Mouse (Mus musculus) lung, postnatal 4 days (tissue): ENCODE measurements around the gene Mob3b.

Experiments used
- DNase-seq, 2 experiments: peaks; one replicate each; pipeline ENCODE4 v3.0.0; 2021

Gene Mob3b

GRCm38 (mm10) chr4:35113516-35114248 lies 43.6 kb downstream of the Mob3b start:
- no peak for DNase-seq

DNA sequence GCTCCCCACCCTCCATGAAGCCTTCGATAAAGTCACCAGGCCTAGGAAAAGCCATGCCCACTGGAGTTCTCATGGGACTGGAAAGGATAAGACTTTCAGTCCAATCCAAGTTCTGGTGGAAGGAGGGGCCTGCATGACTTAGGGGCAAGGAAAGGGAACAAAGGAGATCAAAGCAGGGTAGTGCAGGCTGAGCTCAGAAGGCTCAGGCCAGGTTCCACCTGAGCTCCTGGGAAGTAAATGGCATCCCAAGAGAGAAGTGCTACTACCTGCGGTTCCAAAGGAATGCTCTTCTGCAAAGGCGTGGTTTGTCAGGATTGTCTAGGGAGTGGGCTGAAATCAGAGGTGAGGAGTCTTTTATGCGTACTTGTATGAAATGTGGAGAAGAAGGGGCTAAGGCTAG lies 44.8 kb downstream of the Mob3b start:
- no peak for DNase-seq

DNA sequence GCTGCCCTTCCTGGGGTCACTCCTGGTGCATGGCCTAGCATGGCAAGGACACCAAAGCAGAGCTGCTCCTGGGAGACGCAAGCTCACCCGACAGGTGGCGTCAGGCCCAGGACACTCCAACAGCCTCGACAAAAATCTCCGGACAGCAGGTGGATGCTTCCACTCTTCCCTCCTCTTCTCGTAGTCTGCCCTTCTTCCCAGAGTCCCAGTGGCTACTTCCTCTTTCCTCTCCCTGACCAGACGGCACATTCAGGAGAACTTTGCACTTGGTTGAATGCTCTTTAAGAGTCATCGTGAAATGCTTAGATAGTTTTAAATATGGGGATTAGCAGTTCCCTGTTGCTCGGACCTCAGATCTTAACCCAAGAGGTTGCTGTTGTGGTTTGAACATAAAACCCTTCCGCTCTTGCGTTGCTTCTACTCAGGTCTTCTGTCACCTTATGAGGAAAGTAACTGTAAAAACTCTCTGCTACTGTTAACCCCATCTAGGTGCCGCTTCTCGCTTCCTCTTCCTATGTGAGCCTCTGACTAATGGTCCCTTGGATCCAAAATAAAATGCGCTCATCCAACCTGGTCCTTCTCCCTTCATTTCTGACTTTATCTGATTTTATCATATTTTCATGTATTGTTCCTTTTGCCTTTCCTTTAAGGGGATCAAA lies 52.0 kb downstream of the Mob3b start:
- no peak for DNase-seq

GRCm38 (mm10) chr4:35101201-35101600 lies 56.1 kb downstream of the Mob3b start:
- no peak for DNase-seq

- DNase-seq, result peak; percentile 87 to 93
These were observed 57.2 kb downstream of the Mob3b start for GRCm38 (mm10) chr4:35099865-35100780.

GRCm38 (mm10) chr4:35099210-35099864 lies 57.9 kb downstream of the Mob3b start:
- DNase-seq, result no peak

DNA sequence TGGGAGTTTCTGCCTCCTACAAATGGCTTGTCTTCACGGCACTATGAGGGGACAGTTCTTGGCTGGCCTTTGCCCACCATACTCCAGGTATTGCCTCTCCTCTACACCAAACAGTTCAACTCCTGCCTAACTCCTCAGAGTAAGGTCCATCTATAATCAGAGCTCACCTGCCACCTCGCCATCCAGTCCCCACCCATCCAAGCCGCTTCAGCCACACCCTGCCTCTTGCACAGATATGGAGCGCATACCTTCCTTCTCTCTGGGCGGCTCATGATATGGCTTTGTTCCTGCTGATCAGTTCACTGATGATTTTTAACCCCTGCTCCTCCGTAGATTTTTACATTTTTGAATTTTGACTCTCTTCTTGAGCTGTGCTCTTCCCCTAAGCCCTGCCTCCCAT lies 58.7 kb downstream of the Mob3b start:
- DNase-seq, result no peak

DNA sequence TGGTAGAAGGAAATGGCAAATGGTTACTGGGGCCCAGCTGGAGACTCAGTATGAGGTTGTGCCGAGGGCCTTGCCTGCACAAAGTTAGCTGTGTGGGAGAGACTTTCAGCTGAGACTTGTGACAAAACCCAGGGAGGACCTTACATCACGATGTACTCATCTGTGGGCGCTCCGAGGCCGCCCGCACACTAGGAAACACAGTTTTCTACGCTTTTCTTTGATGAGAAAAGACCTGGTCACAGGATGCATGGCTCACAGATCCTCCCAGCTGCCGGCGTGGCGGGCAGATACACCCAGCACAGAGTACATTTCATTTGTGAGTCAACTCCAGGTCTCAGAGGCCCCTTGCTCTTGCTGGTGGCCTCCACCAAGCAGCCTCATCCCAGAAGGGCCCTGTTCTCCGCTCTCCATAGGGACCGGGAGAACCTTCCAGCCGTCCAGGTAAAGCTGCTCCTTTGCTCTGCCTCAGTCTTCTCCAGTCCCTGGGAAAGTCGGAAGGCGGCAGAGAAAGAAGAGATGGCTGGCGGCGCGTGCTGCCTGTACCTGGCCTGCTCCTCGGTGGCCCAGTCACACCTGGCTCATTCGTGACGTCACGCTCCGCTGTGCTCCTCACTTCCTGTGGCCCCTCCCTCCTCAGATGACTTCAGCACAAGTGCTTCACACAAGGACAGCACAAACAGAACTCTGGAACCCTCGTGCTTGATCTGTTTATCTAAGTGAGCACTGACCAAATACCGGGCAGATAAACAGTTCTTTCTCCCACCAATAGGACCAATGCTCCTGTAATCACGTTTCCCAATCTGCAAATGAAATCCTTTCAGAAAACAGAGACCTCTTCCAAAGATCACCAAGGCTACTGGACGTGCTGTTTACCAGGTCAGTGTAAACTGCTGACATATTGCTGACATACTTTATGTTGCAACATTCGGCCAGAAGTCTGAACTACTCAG lies 60.8 kb downstream of the Mob3b start:
- DNase-seq, result peak; percentile 62 to 69

- DNase-seq, result no peak
These were observed 64.8 kb downstream of the Mob3b start for GRCm38 (mm10) chr4:35092457-35092856.

DNA sequence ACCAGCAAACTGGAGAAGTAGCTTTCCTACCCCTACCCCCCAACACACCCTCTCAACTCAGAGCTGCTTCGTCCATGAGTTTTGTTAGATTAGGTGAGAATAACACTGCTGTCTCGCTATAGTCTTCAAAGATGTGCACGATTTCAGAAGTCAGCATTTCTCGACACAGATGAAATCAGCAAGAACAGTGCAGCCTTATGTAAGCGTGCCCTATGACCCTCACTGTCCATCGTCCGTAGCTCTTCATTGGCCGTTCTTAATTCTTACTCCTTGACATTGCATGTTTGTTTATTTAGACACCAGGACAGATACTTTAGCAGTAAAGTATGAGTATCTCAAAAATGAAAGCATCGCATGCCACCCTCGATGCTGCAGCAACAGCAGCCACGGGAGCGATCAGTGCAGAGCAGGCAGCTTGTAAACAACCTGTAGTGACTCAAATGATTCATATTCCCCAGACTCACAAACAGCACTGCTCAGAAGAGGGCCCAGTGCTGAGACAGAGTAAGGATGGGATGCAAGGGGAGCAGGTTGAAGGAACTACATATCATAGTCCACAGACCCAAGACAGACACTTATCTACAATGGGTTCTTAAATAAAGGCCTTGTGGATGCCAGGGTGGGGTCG lies 66.0 kb downstream of the Mob3b start:
- no peak for DNase-seq

GRCm38 (mm10) chr4:35089321-35090316 lies 67.7 kb downstream of the Mob3b start:
- DNase-seq, result peak; percentile 44 to 52

DNA sequence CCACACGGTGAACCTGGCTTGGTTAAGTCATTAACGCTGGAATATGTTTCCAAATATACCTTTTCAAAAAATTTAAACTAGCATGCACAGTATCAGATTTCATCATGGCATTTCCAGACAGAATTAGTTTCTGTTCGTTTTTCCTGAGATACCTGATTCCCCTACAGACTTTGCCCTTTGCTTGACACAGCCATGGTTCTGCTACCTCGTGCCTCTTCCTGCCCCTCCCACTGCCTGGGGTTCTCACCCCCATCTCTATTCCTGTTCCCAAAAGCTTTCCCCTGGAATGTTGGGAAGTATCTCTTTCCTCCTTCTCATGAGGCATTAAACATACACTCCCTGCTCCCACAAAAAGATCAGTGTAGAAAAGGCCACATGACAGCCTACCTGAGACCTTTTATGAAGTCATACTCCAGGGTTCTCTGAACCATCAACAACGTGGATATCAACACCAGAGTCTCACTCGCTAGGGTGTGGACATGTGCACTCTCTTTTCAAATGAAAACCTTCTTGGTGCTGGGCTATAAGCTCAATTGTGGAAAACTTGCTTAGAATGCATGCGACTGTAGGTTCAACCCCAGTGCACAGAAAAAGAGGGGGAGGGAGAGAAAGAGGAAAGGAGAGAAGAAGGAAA lies 71.1 kb downstream of the Mob3b start:
- no peak for DNase-seq

- no peak for DNase-seq
These were observed 73.2 kb downstream of the Mob3b start for GRCm38 (mm10) chr4:35084060-35084459.

- no peak for DNase-seq
These were observed 74.7 kb downstream of the Mob3b start for GRCm38 (mm10) chr4:35082476-35083114.

- DNase-seq, result no peak
These were observed 77.0 kb downstream of the Mob3b start for GRCm38 (mm10) chr4:35080285-35080684.

DNA sequence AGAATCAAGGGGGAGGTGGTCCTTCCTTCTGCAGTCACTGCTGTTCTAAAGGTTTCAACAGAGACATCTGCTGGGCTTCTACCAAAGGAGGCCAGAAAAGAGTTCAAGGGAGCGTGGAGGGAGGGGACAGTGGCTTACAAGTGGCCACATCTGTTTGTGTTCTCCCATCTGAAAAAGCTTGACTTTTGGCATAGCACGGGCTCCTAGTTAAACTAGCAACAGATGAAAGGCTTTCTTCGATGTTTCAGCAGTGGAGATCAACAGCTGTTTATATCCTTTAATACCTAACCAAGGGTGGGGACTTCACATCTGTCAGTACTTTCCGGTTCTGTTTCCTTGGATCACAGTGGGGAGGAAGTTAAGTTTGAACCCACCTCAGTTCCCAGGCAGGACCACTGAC lies 88.5 kb downstream of the Mob3b start:
- no peak for DNase-seq

GRCm38 (mm10) chr4:35066163-35066562 lies 91.1 kb downstream of the Mob3b start:
- DNase-seq, result no peak

DNA sequence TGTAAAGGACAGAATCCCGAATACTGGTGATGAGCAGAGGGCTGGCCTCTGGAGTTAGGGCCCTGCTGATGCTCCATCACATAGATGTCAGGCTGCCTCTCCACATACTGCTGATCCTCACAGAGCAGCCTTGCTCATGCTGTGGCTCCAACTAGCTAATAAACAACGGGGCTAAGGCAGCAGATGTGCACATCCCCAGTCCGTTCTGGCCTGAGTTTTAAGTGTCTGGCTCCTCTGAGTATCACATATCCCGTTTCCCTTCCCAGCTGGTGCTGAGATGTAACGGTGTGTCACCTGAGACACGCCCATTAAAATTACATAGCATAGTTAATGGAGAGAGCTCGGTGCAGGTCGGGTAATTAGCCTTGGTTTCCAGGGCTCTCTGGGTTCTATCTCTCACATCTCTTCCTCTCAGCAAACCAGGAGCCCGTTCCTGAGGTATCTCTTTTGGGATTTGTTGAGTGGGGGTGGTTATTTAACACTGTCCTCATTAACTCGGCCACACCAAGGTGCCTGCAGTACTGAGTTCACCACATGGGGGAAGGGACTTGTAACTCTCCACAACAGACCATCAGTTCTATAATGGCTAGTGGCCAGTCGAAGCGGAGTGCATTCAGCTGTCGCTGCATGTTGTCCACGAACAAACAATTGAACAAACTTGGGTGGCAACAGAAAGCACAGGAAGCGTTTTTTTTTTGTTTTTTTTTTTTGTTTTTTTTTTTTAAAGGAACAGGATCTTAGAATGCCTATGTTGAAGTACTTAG lies 92.0 kb downstream of the Mob3b start:
- DNase-seq, result peak; percentile 33 to 65
